32 mouse cellular contexts compared by ENCODE assay signal in genomic region chr1:98281771-98282149, GRCm38 (mm10).
A peak's percentile ranks its signal among the peaks of the same experiment; 100 is the strongest.
DNase-seq lines count a peak whose midpoint lies in the region; ATAC-seq and TF ChIP-seq lines count a peak whose summit lies in the region.
"Had no signal": no experiment of that assay in that cellular context is flagged by ENCODE, and none has a peak within 500 bp of the region (broad histone marks: within the 10 kb centered on the region; RNA-seq: fewer than 3 reads in every experiment).

No protein-coding gene starts in this region.

- H3K36me3 ChIP-seq in hindbrain, embryonic 14.5 days (replicated peaks; ENCODE audit: control insufficient read depth, insufficient read depth), result no peaks in the 10 kb centered on the region
- no peaks in the 10 kb centered on the region for H3K36me3 ChIP-seq in hindbrain, postnatal 0 days (ENCODE audit: insufficient read depth, low read length)
- H3K36me3 ChIP-seq in neural tube, embryonic 13.5 days, result no peaks in the 10 kb centered on the region
- H3K36me3 ChIP-seq in midbrain, embryonic 15.5 days (replicated peaks), result no peaks in the 10 kb centered on the region
- H3K36me3 ChIP-seq: embryonic facial prominence, embryonic 10.5 days; embryonic facial prominence, embryonic 15.5 days; limb, embryonic 10.5 days; limb, embryonic 15.5 days; neural tube, embryonic 12.5 days; stomach, embryonic 15.5 days had no signal

- no peak for ATAC-seq in hindbrain, embryonic 14.5 days (ENCODE audit: low FRiP score)
- no peak for ATAC-seq in hindbrain, postnatal 0 days
- no peak for ATAC-seq in neural tube, embryonic 13.5 days (ENCODE audit: low read depth)
- ATAC-seq in midbrain, embryonic 15.5 days (replicated peaks), result peak; percentile 76
- ATAC-seq: CD4-positive, CD25-positive, alpha-beta regulatory T cell, adult 4 months; inflammation-experienced regulatory T-cells, adult 6 months had no signal

- H3K27ac ChIP-seq in hindbrain, embryonic 14.5 days, result peak overlapping the region; percentile 32; the same call in 1 of the 2 replicates
- no peak overlapping the region for H3K27ac ChIP-seq in hindbrain, postnatal 0 days
- H3K27ac ChIP-seq in neural tube, embryonic 13.5 days (replicated peaks), result 0 out of 2 replicates have a peak overlapping the region, but pooled peaks have one; percentile 19
- H3K27ac ChIP-seq in midbrain, embryonic 15.5 days, result peak overlapping the region; percentile 78
- H3K27ac ChIP-seq: embryonic facial prominence, embryonic 10.5 days; embryonic facial prominence, embryonic 15.5 days; limb, embryonic 10.5 days; limb, embryonic 15.5 days; liver, embryonic 14.5 days; macrophage; neural tube, embryonic 12.5 days had no signal

- H3K27me3 ChIP-seq in hindbrain, embryonic 14.5 days (ENCODE audit: control insufficient read depth, insufficient read depth, low read length), result no peaks in the 10 kb centered on the region
- no peaks in the 10 kb centered on the region for H3K27me3 ChIP-seq in hindbrain, postnatal 0 days (ENCODE audit: insufficient read depth, low read length)
- no peaks in the 10 kb centered on the region for H3K27me3 ChIP-seq in neural tube, embryonic 13.5 days
- no peaks in the 10 kb centered on the region for H3K27me3 ChIP-seq in midbrain, embryonic 15.5 days (replicated peaks)
- H3K27me3 ChIP-seq: embryonic facial prominence, embryonic 15.5 days; limb, embryonic 15.5 days; neural tube, embryonic 12.5 days; stomach, embryonic 15.5 days had no signal

- no peak for TF ChIP-seq CTCF in hindbrain, postnatal 0 days (IDR thresholded peaks at IDR 0.05; ENCODE audit: low read depth)

- H3K4me2 ChIP-seq in hindbrain, embryonic 14.5 days (replicated peaks), result no peak overlapping the region
- H3K4me2 ChIP-seq in hindbrain, postnatal 0 days (ENCODE audit: low read depth, low read length), result no peak overlapping the region
- H3K4me2 ChIP-seq in neural tube, embryonic 13.5 days, result no peak overlapping the region
- no peak overlapping the region for H3K4me2 ChIP-seq in midbrain, embryonic 15.5 days
- H3K4me2 ChIP-seq: embryonic facial prominence, embryonic 15.5 days; heart, embryonic 11.5 days; limb, embryonic 15.5 days; neural tube, embryonic 12.5 days; stomach, embryonic 15.5 days had no signal

- DNase-seq in hindbrain, embryonic 14.5 days (ENCODE audit: low spot score), result no peak
- no peak for DNase-seq in hindbrain, postnatal 0 days (ENCODE audit: low spot score)
- DNase-seq in neural tube, embryonic 10.5 days (ENCODE audit: extremely low spot score, low spot score), result no peak
- DNase-seq in adrenal gland, postnatal 4 days (ENCODE audit: low spot score in 2 of 2), result no peak
- no peak for DNase-seq in cerebellum, adult 18-20 months
- DNase-seq: adrenal gland, postnatal 36 days; cerebellum, adult 8-10 months; cerebellum, postnatal 25 days; gastrocnemius, postnatal 36 days; heart, adult 18-20 months; heart, postnatal 36 days; kidney, adult 11 months; kidney, postnatal 14 days; layer of hippocampus, adult 9-11 months; lung, adult 2 months; lung, postnatal 10 days; retina, postnatal 1 day; right cerebral cortex, postnatal 14 days; thymus, postnatal 14 days had no signal

- 56% methylated on average over 2 of the region's 2 CpGs for WGBS in hindbrain, embryonic 14.5 days
- 58% methylated on average over 2 of the region's 2 CpGs for WGBS in hindbrain, postnatal 0 days
- 66% methylated on average over 2 of the region's 2 CpGs for WGBS in neural tube, embryonic 13.5 days
- 50% methylated on average over 2 of the region's 2 CpGs for WGBS in midbrain, embryonic 15.5 days

- peaks cover 10% of the 10 kb centered on the region for H3K4me1 ChIP-seq in hindbrain, embryonic 14.5 days (replicated peaks; ENCODE audit: control insufficient read depth, insufficient read depth, low read length)
- H3K4me1 ChIP-seq in hindbrain, postnatal 0 days (ENCODE audit: insufficient read depth, low read length), result no peaks in the 10 kb centered on the region
- H3K4me1 ChIP-seq in neural tube, embryonic 13.5 days (replicated peaks), result peaks cover 8% of the 10 kb centered on the region
- peaks cover 14% of the 10 kb centered on the region for H3K4me1 ChIP-seq in midbrain, embryonic 15.5 days
- H3K4me1 ChIP-seq: embryonic facial prominence, embryonic 10.5 days; embryonic facial prominence, embryonic 15.5 days; limb, embryonic 10.5 days had no signal

- H3K9me3 ChIP-seq in hindbrain, embryonic 14.5 days (ENCODE audit: control insufficient read depth, low read length), result no peaks in the 10 kb centered on the region
- no peaks in the 10 kb centered on the region for H3K9me3 ChIP-seq in hindbrain, postnatal 0 days (ENCODE audit: low read length)
- no peaks in the 10 kb centered on the region for H3K9me3 ChIP-seq in neural tube, embryonic 13.5 days
- H3K9me3 ChIP-seq in midbrain, embryonic 15.5 days, result no peaks in the 10 kb centered on the region
- H3K9me3 ChIP-seq: embryonic facial prominence, embryonic 10.5 days; embryonic facial prominence, embryonic 15.5 days; limb, embryonic 10.5 days; limb, embryonic 15.5 days; neural tube, embryonic 12.5 days; stomach, embryonic 15.5 days had no signal

- no peak overlapping the region for H3K4me3 ChIP-seq in hindbrain, embryonic 14.5 days (replicated peaks; ENCODE audit: low read length)
- no peak overlapping the region for H3K4me3 ChIP-seq in hindbrain, postnatal 0 days (ENCODE audit: low read length)
- no peak overlapping the region for H3K4me3 ChIP-seq in neural tube, embryonic 13.5 days
- no peak overlapping the region for H3K4me3 ChIP-seq in midbrain, embryonic 15.5 days
- H3K4me3 ChIP-seq: embryonic facial prominence, embryonic 10.5 days; embryonic facial prominence, embryonic 15.5 days; limb, embryonic 10.5 days; limb, embryonic 15.5 days; neural tube, embryonic 12.5 days; stomach, embryonic 15.5 days had no signal

- H3K9ac ChIP-seq in hindbrain, embryonic 14.5 days, result no peak overlapping the region
- no peak overlapping the region for H3K9ac ChIP-seq in hindbrain, postnatal 0 days (replicated peaks; ENCODE audit: low read length)
- no peak overlapping the region for H3K9ac ChIP-seq in neural tube, embryonic 13.5 days
- H3K9ac ChIP-seq in midbrain, embryonic 15.5 days, result no peak overlapping the region
- H3K9ac ChIP-seq: embryonic facial prominence, embryonic 15.5 days; limb, embryonic 15.5 days; liver, embryonic 14.5 days; neural tube, embryonic 12.5 days; stomach, embryonic 15.5 days had no signal
